Mouse (Mus musculus) monocyte, adult 5-6 weeks (primary cell): ENCODE data around the gene Jun. TPM values are rescaled to one million over a fixed set of nuclear protein-coding genes. Genes with fewer than 3 reads are reported as not detected.

ENCODE experiments used
- ATAC-seq: fragments of 153-309, 156-312 bp; replicated peaks from 2 replicates; pipeline ENCODE4 v1.8.0; 2017; ENCODE audit warnings: mild to moderate bottlenecking; ENCODE audit not compliant: low TSS enrichment, insufficient number of reproducible peaks, severe bottlenecking, poor library complexity, low FRiP score
- total RNA-seq: library from RNA; stranded (forward); fragments of 200-1000, 200-491, 200-594 nt; gene quantifications from 3 replicates; pipeline ENCODE4 v1.2.3, GENCODE M21; 2017

Jun gene
- total RNA-seq, 1 experiment from 2014 or later: 141 TPM

DNA sequence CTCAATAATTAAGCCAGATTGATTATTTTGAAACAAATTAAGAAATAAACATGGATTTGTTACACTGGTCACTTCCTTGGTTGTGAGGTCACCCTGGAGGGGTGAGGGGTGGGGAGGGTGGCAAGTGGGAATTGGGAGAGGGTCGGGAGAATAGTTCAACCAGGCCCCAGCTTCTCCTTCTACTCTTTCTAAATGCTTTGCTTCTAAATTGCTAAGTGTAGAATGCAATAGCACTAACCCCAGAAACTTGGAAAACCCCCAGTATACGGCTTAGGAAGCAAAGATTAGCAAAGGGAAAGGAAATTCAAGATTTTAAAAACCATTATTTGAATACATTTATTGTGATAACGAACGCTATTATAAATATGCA lies 3.3 kb downstream of the Jun start:
- ATAC-seq: no peak

DNA sequence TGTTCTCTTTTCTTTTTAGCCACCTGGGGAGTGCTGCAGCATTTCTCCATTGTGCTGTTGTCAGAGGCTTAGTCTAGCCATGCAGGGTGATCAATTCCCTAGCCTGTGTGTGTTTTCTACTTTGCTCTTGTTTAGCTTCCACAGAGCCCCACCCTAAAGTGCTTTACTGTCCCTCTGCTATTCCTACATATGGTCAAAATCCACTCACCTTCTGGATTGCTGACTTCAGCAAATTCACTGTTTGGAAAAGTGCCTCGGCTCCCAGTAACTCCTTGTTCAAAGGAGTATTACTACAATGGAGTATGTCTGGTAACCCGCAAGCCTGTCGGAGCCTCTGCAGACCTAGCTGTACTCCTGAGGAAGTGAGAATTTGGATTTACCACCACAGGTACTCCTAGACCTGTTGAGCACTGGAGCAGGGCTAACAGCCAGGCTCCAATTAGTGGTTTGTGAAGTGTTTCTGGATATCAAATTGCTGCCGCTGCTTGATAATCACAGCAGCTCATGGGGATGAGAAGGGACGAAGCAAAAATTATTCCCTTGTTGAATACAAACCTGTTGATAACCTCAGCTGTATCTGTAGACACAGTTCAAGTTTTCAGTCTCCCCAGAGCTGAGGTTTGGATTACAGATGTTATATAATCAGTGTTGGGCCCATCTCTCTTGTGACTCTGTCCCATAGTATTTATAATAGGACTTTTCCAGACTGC lies 3.8 kb downstream of the Jun start:
- ATAC-seq: no peak

DNA sequence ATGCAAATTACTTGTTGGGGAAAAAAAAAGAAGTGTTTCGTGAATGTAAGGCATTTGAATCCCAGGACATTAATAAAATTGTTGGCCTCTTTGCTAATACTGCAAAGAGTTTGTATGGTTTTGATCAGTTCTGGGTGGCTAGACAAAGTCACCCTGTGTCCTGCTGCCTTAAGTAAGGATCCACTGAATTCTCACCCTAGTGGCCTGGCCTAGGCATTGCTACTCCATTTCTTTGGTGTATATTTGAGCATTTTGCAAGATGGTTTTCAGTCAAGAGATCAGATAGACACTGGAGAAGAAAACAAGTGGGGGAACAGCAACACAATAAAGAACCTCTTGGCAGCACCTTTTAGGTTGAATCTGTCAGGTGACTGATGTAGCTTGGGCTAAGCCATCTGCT lies 6.9 kb downstream of the Jun start:
- ATAC-seq: no peak

DNA sequence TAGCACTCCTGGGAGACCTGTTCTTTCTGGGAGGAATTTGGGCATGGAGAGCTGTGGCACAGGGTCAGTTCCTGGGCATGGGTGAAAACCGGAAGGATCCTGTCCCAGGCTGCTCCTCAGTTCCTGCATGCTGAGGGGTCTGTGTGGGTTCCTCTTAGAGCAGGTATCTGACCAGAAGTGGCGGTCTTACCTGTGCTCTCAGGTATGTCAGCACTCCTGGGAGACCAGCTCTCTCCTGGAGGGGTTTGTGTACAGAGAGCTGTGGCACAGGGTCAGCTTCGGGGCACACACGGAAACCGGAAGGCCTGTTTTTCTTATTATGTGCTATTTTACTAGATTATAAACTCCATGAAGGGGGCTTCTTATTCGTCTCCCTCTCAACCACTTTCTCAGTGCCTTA lies 7.3 kb downstream of the Jun start:
- no peak for ATAC-seq

DNA sequence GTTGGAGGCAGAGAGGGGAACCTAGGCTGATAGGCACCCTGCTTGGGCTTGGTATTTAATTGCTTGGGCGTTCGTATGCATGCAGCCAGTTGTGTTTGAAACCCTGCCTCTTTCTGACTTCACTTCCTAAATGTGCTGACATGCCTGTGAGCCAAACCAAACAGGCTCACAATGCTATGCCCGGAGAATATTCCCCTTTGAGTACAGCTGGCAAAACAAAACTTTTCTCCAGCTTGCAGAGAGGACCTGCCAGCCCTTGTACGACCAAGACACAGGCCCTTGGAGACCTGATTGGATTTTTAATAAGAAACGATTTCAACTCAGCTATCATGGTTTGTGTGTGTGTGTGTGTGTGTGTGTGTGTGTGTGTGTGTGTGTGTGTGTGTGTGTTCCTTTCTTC lies 14.0 kb downstream of the Jun start:
- ATAC-seq: no peak

DNA sequence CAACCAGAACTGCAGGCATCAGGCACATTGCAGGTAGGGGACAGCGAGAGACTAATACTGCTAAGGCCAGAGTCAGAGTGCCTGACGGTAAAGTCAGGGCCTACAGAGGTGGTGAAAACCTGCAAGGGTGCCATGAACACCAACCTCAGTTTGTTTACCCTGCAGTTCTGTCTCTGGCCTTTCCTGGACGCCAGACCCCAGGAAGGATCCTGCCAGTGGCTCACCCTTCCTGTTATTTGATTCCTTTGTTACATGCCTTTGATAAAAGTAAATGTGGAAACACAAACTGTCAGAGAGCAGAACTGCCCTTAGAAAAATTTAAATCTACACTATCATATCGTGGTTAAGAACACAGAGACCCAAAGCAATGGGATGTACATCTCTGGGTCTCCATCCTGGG lies 20.9 kb downstream of the Jun start:
- no peak for ATAC-seq

DNA sequence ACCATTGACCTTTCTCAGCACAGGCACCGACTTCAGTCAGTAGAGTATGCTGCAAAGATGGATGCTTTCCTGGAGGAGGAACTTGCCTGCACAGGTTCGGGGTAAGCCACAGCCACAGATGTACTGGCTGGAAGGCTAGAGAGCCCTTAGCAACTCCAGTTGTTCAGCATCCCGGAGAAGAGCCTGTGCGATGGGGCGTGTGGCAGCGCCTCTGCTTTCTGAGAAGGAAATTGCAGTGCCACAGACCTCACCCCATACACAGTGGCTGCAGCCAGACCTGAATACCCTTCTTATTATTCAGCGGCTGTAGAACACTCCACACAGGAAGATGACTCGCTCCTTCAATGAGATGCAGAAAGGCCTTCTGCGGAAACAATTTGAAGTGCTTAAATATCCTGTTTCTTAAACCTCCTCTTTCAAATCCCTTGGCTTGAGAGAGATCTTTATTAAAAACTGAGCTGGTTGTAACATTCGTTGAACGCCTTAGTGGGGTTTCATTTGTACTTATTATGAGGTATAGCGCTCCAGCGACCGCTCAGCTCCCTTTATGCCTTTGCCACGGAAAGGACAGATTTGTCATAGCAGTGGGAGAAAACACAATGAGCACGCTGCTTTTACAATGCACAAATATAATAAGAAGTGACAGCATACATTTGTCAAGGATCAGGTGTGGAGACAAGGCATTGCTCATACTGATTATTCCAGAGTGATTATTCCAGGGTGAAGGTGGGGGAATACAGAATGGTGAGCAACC lies 26.0 kb downstream of the Jun start:
- ATAC-seq: no peak

DNA sequence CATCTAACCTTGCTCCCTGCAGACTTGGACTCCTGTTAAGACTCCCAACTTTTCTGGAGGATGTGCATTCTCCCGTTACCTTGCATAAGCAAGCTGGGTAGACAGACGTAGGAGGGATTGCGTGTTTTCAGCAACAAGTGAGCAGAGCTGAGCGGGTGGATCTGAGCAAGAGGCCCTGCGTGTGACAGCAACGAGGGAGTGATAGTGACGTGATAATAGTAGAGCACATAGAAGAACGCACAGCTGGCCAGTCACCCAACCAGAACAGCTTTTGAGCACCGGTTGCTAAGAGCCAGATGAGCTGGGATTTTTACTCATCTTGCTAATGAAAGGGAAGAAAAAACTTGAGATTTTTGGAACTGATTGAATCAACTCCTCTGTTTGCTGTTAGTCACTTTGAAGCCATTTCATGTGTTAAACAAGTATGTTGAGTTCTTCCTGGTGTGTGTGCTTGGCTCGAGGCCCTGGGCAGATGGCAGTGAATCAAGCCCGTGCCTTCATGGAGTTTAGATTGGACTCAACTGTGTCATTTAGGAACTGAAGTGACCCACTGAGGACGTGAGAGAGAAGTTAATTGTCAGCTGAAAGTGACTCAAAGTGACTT lies 28.6 kb downstream of the Jun start:
- no peak for ATAC-seq

DNA sequence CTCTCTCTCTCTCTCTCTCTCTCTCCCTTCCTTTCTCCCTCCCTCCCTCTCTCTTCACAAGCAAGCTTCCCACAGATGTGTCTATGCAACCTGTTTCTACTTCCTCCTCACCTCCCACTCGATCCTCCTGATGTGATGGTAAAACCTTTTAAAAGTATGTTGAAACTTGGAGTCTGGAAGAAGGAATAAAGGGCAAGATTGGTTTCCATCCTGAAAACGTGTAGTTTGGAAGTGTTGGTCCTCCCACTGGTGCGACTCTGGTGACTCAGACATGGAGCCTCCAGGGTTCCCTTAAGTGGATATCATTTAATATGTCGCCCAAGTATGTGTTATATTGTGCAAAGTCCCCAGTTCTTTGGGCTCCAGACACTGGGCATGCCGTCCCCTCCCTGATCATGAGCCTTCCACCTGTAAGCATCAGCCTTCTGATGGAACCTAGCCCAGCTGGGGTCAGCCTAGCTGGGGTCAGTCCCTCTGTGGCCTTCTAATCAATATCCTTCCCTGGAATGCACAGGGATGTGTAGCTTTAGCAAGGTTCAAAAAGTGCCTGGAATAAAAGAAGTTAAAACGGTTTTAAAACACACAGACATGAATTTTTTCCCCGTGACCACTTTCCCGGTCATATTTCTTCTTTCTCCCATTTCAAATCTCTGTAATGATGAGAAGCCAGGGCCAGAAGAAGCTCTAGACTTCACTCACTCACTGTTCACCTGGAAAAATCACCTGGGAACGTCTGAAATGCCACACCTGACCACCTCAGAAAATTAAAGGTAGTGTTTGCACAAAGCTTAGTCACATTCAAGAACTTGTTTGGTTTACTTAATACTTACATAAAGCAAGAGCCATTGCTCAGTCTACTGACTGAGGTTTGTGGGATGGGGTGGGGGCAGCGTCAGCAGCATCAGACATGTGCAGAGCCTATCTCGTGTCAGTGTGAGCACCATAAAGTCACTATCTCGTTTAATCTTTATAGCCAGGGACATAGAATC lies 30.1 kb downstream of the Jun start:
- ATAC-seq: no peak

DNA sequence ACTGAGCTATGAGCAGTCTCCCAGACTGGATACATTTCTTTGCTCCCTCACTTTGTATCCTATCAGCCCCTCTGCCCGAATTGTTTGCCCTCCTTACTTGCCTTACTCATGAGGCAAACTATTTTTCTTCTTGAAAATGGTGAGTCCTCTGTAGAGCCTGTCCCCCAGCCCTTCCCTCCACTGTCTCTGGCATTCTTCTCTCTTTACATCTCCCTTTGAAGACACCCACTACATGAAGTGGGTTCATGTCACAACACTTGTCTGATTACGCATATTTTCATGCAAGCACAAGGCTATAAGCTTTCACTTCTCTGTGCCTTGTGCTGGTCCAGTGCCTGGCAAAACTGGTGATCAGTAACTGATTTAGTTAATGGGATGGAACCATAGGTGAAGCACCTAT lies 31.8 kb downstream of the Jun start:
- ATAC-seq: no peak

DNA sequence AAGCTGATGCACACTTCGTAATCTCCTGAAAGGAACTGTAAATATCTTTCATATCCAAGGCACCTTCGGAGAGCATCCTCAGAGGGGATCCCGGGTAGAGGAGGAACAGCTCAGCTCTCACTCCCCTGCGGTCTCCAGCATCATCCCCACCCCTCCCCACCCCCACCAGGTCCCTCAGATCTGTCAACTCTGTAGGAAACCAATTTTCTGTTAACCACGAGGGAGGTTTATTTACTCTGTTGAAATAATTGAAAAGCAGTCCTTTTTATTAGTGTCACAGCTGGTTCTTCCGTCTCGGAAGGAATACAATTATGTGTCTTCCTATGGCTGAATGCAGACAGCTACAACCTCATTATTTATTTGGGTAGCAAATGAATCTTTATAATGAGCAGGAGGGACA lies 33.8 kb downstream of the Jun start:
- no peak for ATAC-seq

DNA sequence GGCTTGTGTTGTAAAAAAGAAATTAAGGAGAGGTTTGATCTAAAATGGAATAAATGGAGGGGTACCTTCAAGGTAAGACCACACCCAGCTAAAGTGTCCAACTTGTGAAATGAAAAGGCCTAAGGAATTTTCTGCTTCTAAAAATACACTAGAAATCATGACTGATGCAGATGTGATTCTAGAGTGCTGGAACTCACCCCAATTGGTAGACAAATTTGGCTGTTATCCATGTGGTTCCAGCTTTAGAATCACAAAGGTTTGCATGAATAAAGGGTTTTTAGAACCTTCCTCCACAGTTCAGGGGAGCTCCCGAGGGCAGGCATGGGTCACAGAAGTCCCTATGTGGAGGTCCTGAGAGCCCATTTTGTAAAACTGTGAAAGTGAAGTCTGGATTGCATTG lies 39.3 kb downstream of the Jun start:
- ATAC-seq: no peak

DNA sequence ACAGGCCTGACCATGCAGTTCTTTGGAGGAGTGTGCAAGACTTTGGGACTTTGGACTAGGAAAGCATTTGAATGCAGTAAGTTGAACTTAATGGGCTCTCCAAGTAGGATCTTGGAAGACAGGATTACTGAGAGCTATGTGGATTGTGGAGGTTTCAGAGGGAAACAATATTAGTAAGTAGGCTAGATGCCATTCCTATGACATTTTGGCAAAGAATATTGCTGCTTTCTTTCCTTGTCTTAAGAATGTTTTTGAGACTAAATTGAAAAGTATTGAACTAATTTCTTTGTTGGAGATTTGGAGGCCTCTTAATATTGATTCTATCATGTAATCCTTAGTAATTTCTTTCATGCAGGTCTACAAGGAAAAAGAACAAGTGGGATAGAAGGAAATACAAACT lies 39.8 kb downstream of the Jun start:
- ATAC-seq: no peak

DNA sequence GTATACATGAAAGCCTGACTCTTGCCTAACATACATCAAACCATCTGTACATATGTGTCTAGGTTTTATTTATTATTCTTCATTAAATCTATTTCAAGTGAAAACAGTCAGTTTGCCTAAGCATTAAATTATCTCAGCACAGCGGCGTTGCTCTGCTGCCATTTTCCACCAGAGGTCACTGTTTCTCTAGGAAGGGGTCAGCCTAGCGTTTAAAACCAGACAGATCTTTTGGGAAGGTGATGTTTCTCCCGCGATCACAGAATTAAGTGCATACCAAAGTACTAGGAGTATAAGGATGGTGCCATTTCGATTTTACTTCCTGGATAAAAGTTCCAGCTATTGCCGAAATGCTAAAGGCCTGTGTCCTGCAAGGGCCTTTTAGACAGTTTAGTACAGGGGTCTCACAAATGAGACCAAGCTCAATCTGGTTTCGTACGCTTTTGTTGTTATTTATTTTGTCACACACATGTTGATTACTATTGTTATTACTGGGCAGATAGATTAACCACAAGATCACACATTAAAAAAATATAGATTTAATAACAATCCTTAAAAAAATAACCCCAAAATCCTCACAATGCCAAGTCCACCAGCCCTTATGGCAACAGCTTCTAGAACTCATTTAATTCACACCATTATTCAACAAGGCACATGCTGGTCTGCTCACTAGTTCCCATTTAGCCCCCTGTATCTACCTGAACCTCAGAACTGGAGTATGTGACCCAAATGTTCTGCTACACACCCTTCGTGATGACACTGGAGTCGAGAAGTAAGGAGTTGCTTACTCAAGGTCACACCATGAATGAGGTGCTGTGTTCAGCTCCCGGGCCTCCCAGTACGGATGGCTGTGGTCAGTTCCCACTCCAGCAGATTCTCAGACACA lies 43.6 kb downstream of the Jun start:
- peak; percentile 62; the same call in 1 of the 2 replicates for ATAC-seq

DNA sequence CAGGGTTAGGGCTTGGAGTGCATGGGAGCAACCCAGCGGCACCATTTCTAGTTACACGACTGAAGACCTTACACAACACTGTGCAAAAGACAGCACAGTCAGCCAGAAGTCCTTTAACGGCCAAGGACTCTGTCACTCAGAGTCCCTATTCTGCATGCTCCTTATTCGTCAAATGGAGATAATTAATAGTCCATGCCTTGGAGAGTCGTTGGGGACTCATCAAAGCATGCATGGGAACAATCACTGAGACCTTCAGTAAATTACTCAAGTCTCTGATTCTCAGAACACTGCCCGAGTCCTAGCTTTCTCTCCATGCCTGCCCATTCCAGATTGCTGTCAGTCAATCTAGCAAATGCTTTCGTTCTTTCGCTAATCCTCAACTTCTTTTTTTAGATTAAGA lies 44.3 kb downstream of the Jun start:
- no peak for ATAC-seq

DNA sequence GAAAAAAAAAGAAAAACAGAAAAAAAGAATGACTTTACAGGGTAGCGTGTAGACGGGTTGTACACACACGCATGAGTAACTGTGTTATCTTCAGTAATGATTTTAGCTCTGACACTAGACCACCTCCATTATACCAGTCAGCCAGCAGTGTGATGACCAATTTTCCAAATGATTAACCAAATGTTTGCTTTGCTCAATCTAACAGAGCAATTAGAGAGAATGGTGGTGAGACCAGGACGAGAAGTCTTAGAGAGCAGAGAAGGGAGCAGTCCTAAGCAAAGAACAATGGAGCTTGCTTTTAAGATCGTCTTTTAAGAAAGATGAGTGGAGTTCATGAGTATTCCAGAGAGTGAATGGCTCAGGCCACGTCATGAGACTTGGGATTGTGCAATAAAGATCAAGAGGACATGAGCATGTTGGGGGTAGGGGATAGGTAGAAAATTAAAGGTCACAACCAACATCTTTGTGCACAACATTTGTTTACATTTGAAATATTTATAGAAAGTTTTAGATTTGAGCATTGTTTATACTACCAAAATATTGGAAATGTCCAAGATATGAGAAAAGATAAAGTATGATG lies 46.7 kb downstream of the Jun start:
- ATAC-seq: no peak

DNA sequence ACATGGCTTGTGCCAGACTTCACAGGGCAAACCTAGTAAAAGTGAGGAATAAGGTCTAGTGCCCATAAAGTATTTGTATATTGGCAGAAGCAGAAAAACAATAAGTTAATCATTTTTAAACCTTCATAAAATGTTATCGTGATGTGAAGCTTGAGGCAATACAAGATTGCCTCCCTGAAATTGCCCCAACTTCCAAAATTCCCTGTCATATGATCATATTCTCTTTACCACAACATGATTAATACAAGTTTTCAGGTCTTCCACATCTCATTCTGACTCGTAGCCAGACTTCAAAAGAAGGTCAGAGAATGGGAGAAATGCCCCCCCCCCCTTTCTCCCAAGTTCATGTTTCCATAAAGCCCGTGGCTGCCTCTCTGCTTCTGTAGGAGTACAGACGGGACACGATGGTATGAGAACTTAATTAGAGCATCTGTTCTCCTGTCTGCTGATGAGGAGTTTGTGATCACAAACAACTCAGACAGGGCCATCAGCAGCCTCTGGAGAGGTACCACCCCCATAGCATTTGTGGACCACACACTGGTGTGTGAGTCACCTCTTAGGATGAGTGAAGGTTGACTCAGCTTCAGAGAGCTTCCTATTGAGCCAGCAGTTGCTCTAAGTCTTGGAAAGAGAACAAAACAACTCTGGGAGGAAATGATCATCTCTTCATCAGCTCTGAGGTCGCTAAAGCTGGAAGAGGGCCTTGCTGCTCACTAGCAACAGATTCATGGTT lies 50.8 kb downstream of the Jun start:
- ATAC-seq: no peak
